Mouse (Mus musculus) ES-Bruce4 (cell line): Measurements from ENCODE around the gene Rps6ka5.

Source experiments
- CTCF ChIP-seq: IDR thresholded peaks from one replicate; pipeline ENCODE4 v1.8.1; 2011; ENCODE audit warnings: low read depth, low read length
- EP300 ChIP-seq: IDR thresholded peaks from 2 replicates; pipeline ENCODE4 v1.6.1; 2011; ENCODE audit warnings: low read depth, low read length; ENCODE audit not compliant: insufficient read depth

DNA sequence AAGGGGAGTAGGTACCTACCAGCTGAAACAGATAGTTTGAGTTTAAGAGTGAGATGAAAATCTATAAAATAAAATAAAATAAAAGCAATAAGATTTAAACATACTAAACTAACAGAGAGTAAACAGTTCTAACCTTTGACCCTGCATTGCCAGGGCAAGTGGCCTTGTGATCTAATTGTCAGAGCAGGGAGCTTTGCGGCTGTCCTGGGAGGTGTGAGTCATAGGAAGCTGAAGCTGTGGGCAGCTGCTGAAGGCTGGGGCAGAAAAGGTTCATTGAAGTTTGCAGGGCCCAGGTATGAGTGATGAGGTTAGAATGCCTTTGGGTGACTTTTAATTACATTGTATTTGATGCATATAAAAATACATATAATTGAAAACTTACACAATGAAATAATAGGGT, 200.8 kb downstream of the Rps6ka5 start:
- TF ChIP-seq EP300, result no peak
- no peak for TF ChIP-seq CTCF
